Mouse (Mus musculus) hindbrain, embryonic 14.5 days (tissue): ENCODE results near the gene Zbtb1. TPM values are rescaled to one million over a fixed set of nuclear protein-coding genes. Genes with fewer than 3 reads are reported as not detected.
A peak's percentile ranks its signal among the peaks of the same experiment; 100 is the strongest.

ENCODE experiments used
- ATAC-seq: fragments of 200-750 bp; cut with Nextera tagmentation; 2 replicates; pipeline ENCODE4 v1.8.0; 2017; ENCODE audit warnings: moderate number of reproducible peaks, mild to moderate bottlenecking, moderate TSS enrichment, moderate library complexity; ENCODE audit not compliant: low FRiP score
- DNase-seq: peaks from one replicate; pipeline ENCODE4 v3.0.0-alpha.2; 2015; ENCODE audit warnings: low spot score
- H3K27ac ChIP-seq: fragments of 300-500 bp; sonication (generic); 2 replicates; pipeline ENCODE4 v1.5.1; 2014; ENCODE audit warnings: mild to moderate bottlenecking, moderate library complexity
- H3K27me3 ChIP-seq: fragments of 300-500 bp; sonication (generic); 2 replicates; pipeline ENCODE4 v1.6.1; 2014; ENCODE audit warnings: mild to moderate bottlenecking, low read length, mixed read lengths; ENCODE audit not compliant: control insufficient read depth, insufficient read depth
- H3K36me3 ChIP-seq: fragments of 300-500 bp; sonication (generic); replicated peaks from 2 replicates; pipeline ENCODE4 v1.6.1; 2014; ENCODE audit not compliant: control insufficient read depth, insufficient read depth
- H3K4me1 ChIP-seq: fragments of 300-500 bp; sonication (generic); replicated peaks from 2 replicates; pipeline ENCODE4 v1.6.1; 2014; ENCODE audit warnings: antibody characterized with exemption, low read length, mixed read lengths; ENCODE audit not compliant: control insufficient read depth, insufficient read depth
- H3K4me2 ChIP-seq: fragments of 300-500 bp; sonication (generic); replicated peaks from 2 replicates; pipeline ENCODE4 v1.6.1; 2014; ENCODE audit warnings: mild to moderate bottlenecking, moderate library complexity
- H3K4me3 ChIP-seq: fragments of 300-500 bp; sonication (generic); replicated peaks from 2 replicates; pipeline ENCODE4 v1.5.1; 2014; ENCODE audit warnings: mild to moderate bottlenecking, low read length
- H3K9ac ChIP-seq: fragments of 300-500 bp; sonication (generic); 2 replicates; pipeline ENCODE4 v1.6.1; 2014
- H3K9me3 ChIP-seq: fragments of 300-500 bp; sonication (generic); 2 replicates; pipeline ENCODE4 v1.6.1; 2016; ENCODE audit warnings: low read length; ENCODE audit not compliant: control insufficient read depth
- WGBS: fragments of 180-500 bp; shearing (Covaris S2); extraction: QIAGEN DNeasy Blood & Tissue Kit; methylation state at CpG from one replicate; pipeline ENCODE4 v1.1.7; 2014; 5-methylcytosine and 5-hydroxymethylcytosine counted together
- polyA plus RNA-seq: library from polyadenylated mRNA; unstranded; fragments of >200 nt; fragmentation: Nextera tagmentation; extraction: Ambion mirVana; gene quantifications from 2 replicates; pipeline ENCODE4 v1.2.1, GENCODE M21; 2014

The Zbtb1 gene
- polyA plus RNA-seq, 1 experiment from 2014 or later, result 4.2 TPM

GRCm38 (mm10) chr12:76407184-76407583 lies 37.1 kb downstream of the Zbtb1 start:
- no peaks in the 10 kb centered on the region for H3K9me3 ChIP-seq
- H3K27me3 ChIP-seq, result peaks cover 47% of the 10 kb centered on the region
- no peak overlapping the region for H3K9ac ChIP-seq
- H3K4me2 ChIP-seq, result no peak overlapping the region
- no peaks in the 10 kb centered on the region for H3K36me3 ChIP-seq
- no peak for DNase-seq
- 62% methylated on average over 1 of the region's 1 CpGs for WGBS
- no peak overlapping the region for H3K4me3 ChIP-seq
- H3K27ac ChIP-seq, result no peak overlapping the region
- H3K4me1 ChIP-seq, result peaks cover 12% of the 10 kb centered on the region; the same call in 1 of the 2 replicates
- no peak for ATAC-seq

- WGBS, result 75% methylated on average over 4 of the region's 4 CpGs
- ATAC-seq, result no peak
- Histone ChIP-seq H3K9ac (no peak overlapping the region), H3K4me3 (no peak overlapping the region), H3K27ac (no peak overlapping the region), H3K36me3 (no peaks in the 10 kb centered on the region), H3K27me3 (peaks cover 41% of the 10 kb centered on the region), H3K9me3 (no peaks in the 10 kb centered on the region), H3K4me1 (0 out of 2 replicates have a peak, but pooled peaks cover 12% of the 10 kb centered on the region), H3K4me2 (no peak overlapping the region)
- no peak for DNase-seq
These were observed 39.1 kb downstream of the Zbtb1 start for GRCm38 (mm10) chr12:76409166-76409565.

DNA sequence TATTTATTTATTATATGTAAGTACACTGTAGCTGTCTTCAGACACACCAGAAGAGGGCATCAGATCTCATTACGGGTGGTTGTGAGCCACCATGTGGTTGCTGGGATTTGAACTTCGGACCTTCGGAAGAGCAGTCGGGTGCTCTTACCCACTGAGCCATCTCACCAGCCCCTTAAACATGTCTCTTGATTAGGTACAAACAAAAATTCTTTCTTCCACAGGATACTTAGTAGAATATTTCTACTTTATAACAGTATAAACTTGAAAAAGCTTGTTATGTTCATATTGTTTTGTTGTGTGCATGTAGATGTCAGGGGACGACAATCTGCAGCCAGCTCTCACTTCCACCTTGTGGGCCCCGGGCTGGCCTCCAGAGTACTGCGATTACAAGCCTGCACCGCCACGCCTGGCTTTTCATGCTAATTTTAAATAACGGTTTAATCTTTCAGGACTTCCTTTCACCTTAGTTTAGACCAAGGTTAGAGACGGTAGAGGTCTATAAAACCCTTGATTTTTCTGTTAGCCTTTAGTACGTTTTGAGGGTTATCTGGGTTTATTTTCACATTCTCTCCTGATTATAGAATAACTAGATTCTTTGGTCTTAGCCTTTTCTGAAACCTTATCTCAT lies 45.4 kb downstream of the Zbtb1 start:
- H3K27me3 ChIP-seq, result peaks cover 20% of the 10 kb centered on the region; the same call in 1 of the 2 replicates
- H3K4me2 ChIP-seq, result no peak overlapping the region
- DNase-seq, result no peak
- no peak overlapping the region for H3K9ac ChIP-seq
- no peak for ATAC-seq
- H3K4me3 ChIP-seq, result no peak overlapping the region
- H3K27ac ChIP-seq, result no peak overlapping the region
- H3K4me1 ChIP-seq, result no peaks in the 10 kb centered on the region
- WGBS, result 89% methylated on average over 11 of the region's 12 CpGs
- 0 out of 2 replicates have a peak, but pooled peaks cover 4% of the 10 kb centered on the region for H3K9me3 ChIP-seq
- no peaks in the 10 kb centered on the region for H3K36me3 ChIP-seq

DNA sequence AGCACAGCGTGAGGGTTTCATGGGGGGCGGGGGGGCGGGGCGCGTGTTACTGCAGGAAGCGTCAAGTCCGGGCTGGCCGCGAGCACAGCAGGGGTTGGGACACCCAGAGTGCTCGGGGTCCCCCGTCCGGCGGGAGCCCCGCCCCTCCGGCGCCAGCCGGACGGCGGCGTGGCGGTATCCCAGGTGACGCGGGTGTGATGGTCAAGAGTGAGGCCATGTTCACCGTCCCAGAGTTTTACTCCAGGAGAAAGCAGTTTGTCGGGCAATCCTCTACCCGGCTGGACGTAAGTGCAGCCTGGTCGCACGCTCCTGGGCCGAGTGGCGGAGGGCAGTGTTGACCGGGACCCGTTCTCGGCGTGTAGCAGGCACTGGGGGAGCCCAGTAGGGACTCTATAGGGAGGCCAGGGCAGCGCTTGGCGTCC lies 47.4 kb downstream of the Zbtb1 start, which contains the start of gene Ppp1r36:
TSS of gene Ppp1r36 (plus strand) at position 106 of the 422 bp plus-strand sequence.
- ATAC-seq (no peak), DNase-seq (no peak)
- WGBS, result under 1% methylated on average over 37 of the region's 37 CpGs
- Histone ChIP-seq H3K27me3 (peaks cover 20% of the 10 kb centered on the region; the same call in 1 of the 2 replicates), H3K4me1 (no peaks in the 10 kb centered on the region), H3K4me2 (peak within 1 kb of the TSS; percentile 57), H3K9me3 (0 out of 2 replicates have a peak, but pooled peaks cover 4% of the 10 kb centered on the region), H3K36me3 (no peaks in the 10 kb centered on the region), H3K4me3 (peak within 1 kb of the TSS; percentile 31), H3K27ac (no peak within 1 kb of the TSS), H3K9ac (no peak within 1 kb of the TSS)

DNA sequence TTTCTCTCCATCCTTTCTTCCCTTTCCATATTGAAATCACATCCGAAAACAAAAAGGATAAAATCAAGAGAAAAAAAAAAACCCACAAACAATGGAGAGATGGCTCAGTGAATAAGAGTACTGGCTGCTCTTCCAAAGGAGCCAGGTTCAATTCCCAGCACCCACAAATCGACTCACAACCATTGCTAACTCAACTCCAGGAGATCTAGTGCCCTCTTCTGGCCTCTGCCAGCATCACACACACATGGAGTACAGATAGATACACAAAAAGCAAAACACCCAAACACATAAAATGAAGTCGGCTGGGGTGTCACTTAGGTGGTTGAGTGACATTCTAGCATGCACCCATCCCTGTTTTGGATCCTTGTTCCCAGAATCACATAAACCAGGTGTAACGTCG lies 48.3 kb downstream of the Zbtb1 start:
- H3K4me1 ChIP-seq, result no peaks in the 10 kb centered on the region
- DNase-seq, result no peak
- H3K4me2 ChIP-seq, result no peak overlapping the region
- no peaks in the 10 kb centered on the region for H3K36me3 ChIP-seq
- H3K27ac ChIP-seq, result no peak overlapping the region
- ATAC-seq, result no peak
- H3K9ac ChIP-seq, result no peak overlapping the region
- 0 out of 2 replicates have a peak, but pooled peaks cover 4% of the 10 kb centered on the region for H3K9me3 ChIP-seq
- 93% methylated on average over 5 of the region's 5 CpGs for WGBS
- peaks cover 20% of the 10 kb centered on the region; the same call in 1 of the 2 replicates for H3K27me3 ChIP-seq
- no peak overlapping the region for H3K4me3 ChIP-seq

- 94% methylated on average over 3 of the region's 3 CpGs for whole genome bisulfite sequencing
- no peak overlapping the region for H3K27ac ChIP-seq
- no peak overlapping the region for H3K4me2 ChIP-seq
- DNase-seq, result no peak
- no peak for ATAC-seq
- H3K4me1 ChIP-seq, result no peaks in the 10 kb centered on the region
- H3K4me3 ChIP-seq, result no peak overlapping the region
- H3K36me3 ChIP-seq, result no peaks in the 10 kb centered on the region
- H3K9ac ChIP-seq, result no peak overlapping the region
- no peaks in the 10 kb centered on the region for H3K27me3 ChIP-seq
- H3K9me3 ChIP-seq, result no peaks in the 10 kb centered on the region
These were observed 55.2 kb downstream of the Zbtb1 start for GRCm38 (mm10) chr12:76425256-76425655.

GRCm38 (mm10) chr12:76427546-76427945 lies 57.5 kb downstream of the Zbtb1 start:
- ATAC-seq, result no peak
- Histone ChIP-seq H3K36me3 (no peaks in the 10 kb centered on the region), H3K9ac (no peak overlapping the region), H3K27me3 (no peaks in the 10 kb centered on the region), H3K4me2 (no peak overlapping the region), H3K9me3 (no peaks in the 10 kb centered on the region), H3K27ac (no peak overlapping the region), H3K4me3 (no peak overlapping the region), H3K4me1 (no peaks in the 10 kb centered on the region)
- no peak for DNase-seq
- WGBS, result 64% methylated on average over 5 of the region's 5 CpGs

- ATAC-seq (no peak), DNase-seq (no peak)
- no peak overlapping the region for H3K4me3 ChIP-seq
- no peaks in the 10 kb centered on the region for H3K36me3 ChIP-seq
- no peak overlapping the region for H3K9ac ChIP-seq
- H3K4me2 ChIP-seq, result no peak overlapping the region
- H3K9me3 ChIP-seq, result no peaks in the 10 kb centered on the region
- no peak overlapping the region for H3K27ac ChIP-seq
- H3K27me3 ChIP-seq, result 0 out of 2 replicates have a peak, but pooled peaks cover 11% of the 10 kb centered on the region
- WGBS, result 62% methylated on average over 5 of the region's 5 CpGs
- no peaks in the 10 kb centered on the region; the same call in 1 of the 2 replicates for H3K4me1 ChIP-seq
These were observed 60.9 kb downstream of the Zbtb1 start for GRCm38 (mm10) chr12:76430879-76431406.

- no peak overlapping the region for H3K4me3 ChIP-seq
- ATAC-seq, result no peak
- 0 out of 2 replicates have a peak, but pooled peaks cover 11% of the 10 kb centered on the region for H3K27me3 ChIP-seq
- H3K4me1 ChIP-seq, result no peaks in the 10 kb centered on the region; the same call in 1 of the 2 replicates
- DNase-seq, result no peak
- H3K9ac ChIP-seq, result no peak overlapping the region
- WGBS, result 89% methylated on average over 6 of the region's 6 CpGs
- no peak overlapping the region for H3K27ac ChIP-seq
- no peaks in the 10 kb centered on the region for H3K36me3 ChIP-seq
- H3K9me3 ChIP-seq, result no peaks in the 10 kb centered on the region
- no peak overlapping the region for H3K4me2 ChIP-seq
These were observed 61.4 kb downstream of the Zbtb1 start for GRCm38 (mm10) chr12:76431431-76431830.
